Mouse (Mus musculus): ENCODE measurements around the gene Slc6a5.

The Slc6a5 gene

DNA sequence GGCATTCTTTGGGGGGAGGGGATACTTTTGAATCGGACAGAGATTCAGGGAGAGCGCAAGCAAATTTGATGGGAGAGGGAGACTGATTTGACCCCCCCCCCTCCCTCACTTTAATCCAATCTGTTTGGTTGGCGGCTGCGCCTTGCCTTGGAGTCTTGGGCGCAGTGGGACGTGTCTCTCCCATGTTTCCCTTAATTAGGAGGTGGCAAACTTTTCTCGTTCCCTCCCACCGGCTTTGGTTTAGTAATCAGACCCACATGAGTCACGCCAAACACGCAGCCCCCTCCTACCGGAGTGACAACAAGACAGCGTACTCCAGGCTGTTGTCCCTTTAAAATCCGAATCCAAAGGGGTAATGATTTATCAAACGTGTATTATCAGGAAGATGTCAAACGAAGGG is at the start of gene Slc6a5:
Gene Slc6a5 (plus strand): TSS at position 297 of the 400 bp plus-strand sequence.
- DNase-seq, result no peak

DNA sequence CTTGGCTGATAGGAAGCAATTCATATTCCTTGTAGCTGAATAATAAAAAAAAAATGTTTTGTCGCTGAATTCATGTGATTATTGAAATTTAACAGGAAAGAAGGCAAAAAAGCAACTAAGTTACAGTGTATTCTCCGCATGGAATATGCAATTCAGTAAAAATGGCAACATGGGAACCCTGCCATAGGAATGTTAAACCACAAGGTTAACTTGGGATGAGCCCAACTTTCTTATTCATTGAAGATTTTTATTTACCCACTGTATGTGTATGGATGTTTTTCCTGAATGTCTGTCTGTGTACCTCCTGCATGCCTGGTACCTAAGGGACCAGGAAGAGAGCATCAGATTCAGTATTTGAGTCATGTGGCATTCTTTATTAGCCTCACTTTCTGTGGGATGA is 48.8 kb upstream of the Slc6a5 start:
- DNase-seq, result no peak

DNA sequence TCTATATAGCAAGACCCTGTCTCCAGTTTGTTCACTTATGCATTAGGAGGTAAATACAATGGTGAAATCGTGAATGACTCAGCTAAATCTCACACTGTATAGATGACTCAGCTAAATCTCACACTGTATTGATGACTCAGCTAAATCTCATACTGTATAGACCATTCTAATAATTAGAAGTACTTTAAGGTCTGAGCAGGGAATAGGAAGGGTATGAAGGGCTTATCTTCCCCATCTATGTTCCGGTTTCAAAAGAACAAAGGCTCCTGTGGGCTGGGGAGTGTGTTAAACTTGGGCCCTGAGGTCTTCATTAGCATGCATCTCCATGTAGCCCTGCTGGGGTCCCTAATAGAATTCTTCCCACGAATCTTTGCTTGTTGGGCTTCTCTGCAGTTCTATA is 46.2 kb upstream of the Slc6a5 start:
- no peak for DNase-seq

DNA sequence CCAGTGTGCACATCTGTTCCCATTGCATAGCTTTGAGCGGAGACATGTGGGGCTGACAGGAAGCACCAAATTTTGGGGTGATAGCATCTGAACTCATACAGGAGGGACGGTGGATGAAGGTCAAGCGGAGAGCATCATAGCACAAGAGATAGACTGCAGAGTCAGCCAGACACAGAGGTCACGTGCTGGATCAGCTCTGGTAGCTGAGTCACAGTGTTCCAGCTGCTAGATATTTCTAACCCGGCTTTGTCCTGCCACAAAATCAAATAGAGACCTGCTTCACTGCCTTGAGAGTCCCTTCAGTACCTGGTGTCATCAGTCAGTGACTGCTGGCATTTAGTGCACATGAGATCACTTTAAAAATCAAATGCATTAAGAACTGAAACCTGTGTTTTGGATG is 40.3 kb upstream of the Slc6a5 start:
- DNase-seq, result no peak

DNA sequence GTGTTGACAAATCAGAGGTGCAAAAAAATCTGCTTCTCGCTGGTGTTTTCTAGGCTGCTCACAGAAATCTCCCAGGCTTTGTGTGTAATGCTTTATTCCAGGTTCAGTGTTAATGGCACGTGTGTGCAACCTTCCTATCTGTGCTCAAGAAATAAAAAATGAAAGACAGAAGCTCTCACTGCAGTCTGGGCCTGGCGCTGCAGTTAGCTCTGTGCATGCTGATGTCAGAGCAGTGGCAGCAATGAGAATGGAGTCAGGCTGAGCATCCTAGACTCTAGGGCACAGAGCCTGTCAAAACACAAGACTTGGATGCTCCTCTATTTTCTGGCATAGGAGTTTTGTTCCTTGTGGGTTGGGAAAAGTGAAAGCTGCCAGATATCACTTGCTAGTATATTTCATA is 39.7 kb upstream of the Slc6a5 start:
- no peak for DNase-seq

DNA sequence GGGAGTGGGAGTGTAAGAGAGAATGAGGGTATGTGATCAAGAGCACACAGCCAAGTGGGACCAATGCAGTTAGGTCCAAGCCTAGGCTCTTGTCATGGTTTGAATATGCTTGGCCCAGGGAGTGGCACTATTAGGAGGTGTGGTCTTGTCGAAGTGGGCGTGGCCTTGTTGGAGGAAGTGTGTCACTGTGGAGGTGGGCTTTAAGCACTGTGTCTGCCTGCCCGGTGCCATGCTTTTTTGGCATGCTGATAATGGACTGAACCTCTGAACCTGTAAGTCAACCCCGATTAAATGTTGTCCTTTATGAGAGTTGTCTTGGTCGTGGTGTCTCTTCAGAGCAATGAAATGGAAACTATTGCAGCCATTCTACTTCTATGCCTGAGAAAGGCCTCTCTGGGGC is 32.6 kb upstream of the Slc6a5 start:
- DNase-seq, result no peak

DNA sequence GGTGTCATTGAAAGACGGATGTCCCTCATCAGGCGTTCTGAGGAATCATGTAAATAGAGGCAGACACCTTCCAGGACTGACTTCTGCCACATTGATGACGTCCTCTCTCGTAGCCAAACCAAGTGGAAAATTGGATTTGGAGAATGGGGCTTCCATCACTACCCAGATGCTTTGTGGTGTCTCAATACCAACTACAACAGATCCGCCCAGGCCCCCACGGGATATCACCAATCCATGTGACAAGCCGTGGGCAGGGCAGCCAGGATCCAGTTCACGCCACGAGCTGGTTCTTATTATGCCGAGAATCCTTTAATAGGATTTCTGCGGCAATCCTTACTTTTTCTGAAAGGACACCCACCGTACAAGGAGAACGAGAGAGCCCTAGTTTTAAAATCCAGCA is 30.9 kb upstream of the Slc6a5 start:
- DNase-seq, result no peak

DNA sequence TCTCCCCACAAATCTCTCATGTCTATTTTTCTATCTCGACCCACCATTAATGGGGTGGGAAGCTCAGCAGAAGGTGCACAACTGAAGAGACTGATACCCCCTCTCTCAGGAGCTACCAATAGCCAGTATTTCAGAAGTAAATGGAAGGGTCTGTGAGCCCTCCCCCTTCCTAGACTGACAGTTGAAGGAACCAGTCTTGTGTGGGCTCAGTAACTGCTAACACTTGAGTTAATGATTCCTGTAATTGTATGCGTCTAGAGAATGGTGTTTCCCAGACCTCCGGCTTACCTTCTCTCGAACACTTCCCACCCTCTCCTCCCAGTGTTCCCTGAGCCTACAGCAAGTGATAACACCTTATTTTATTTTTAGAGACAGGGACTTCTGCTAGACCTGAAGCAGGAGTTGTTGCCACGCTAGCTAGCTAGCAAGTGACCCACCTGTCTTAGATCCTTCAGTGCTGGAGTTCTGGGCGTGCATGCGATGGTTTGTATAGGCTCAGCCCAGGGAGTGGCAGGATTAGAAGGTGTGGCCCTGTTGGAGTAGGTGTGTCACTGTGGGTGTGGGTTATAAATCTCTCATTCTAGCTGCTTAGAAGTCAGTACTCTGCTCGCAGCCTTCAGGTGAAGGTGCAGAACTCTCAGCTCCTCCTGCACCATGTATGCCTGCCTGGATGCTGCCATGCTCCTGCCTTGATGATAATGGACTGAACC is 29.8 kb upstream of the Slc6a5 start:
- no peak for DNase-seq

DNA sequence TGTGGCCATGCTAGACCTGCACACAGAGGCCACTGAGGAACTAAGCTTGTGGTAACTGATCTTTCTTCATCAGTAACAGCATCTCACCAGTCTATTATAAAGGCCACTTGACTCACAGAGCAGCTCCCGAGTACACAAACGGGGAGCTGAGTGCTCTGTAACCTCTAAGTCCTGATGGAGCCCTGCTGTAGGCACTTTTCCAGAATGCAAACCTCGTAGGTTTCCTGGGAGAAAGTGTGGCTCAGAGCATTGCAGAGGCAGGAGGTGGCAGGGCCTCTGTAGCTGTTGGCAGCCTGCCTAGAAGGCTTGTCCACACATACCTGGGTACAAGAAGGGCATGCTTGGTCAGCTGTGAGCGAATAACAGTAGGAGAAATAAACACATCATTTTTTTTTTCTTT is 27.7 kb upstream of the Slc6a5 start:
- no peak for DNase-seq

DNA sequence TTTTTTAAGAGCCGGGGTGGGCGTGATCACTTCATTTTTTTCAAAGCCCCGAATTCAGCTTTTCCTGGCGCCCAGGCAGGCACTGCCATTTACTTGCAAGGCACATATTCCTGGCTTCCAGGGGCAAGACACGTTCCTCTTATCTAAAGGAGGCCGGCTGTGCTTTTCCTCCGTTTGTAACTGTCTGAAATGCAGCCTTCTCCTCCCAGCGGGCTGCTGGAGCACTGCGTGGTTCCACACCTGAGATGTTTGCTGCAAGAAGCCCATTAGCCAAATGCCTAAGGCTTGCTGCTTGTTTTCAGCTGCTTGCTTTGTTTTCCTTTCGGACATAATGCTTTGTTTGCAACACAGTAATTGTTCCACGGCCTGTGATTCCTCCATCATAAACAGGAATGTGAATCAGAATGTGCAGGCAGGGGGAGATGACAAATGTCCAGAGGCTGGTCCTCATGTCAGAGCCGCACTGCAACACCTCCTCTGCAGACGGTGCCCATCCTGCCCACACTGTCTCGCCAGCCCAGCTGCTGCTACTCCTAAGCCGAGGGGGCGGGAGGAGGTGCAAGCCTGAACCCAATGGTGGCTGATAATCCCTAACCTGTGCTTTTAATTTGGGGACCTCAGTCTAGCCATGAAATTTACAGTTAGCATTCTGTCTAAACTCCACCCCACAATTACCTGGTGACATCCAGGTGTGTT is 27.1 kb upstream of the Slc6a5 start:
- no peak for DNase-seq

DNA sequence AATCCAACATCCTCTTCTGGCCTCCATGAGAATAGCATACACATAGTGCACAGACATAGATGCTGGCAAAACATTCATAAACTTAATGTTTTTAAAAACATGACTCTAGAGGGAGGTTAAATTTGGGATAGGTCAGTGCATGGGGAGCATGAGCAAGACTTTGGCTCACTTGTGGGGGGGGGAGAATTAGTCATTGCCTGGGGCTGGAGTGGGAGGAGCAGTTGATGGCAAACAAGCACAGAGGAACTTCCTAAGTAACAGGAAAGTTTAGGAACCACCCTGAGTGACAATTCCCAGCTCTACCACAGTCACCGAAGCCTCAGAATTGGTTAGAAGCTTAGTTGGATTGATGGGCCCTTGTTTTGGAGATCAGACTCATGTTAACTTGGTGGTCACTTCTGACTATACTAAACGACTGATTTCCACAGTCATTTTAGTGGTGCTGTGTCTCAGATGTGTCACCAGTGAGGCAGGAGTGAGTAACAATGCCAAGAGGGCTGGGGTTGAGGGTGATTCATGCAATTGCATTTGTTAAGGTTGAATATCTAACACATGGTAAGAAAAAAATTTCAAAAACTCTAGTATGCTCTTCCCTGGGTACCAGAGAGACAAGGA is 22.1 kb upstream of the Slc6a5 start:
- no peak for DNase-seq

DNA sequence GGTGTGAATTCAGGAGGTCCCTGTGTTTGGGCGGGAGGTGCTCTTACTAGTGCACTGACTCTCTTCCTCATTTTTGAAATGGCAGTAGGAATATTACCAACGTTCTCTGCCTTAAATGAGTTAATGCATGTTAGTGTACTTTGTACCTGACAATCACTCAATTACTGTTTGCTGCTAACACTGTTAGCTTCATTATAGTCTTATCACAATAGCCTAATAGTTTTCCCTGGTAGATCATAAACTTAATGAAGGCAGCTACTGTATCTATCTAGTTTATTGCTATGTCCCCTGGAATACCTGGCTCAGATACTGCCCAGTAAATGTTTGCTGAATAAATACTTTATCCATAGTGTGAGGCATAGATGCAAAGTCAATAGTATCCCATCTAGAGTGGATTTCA is 15.2 kb upstream of the Slc6a5 start:
- no peak for DNase-seq

DNA sequence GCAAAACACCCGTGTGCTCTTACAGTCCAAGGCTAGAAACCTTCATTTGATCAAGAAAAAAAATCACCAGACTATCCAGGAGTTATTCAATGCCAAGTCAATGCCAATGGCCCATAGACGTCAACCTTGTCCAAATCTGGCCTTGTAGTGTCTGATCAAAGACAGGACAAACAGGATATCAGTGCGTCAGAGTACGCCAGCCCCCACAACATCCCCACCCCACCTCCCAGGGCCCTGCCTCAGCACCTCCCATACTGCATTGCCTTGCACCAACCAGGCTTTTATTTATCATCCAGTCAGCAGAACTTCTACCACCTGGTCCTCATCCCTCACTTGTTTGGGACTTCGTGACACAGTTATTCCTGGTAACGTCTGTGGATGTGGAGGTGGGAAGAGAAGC is 14.7 kb upstream of the Slc6a5 start:
- no peak for DNase-seq

DNA sequence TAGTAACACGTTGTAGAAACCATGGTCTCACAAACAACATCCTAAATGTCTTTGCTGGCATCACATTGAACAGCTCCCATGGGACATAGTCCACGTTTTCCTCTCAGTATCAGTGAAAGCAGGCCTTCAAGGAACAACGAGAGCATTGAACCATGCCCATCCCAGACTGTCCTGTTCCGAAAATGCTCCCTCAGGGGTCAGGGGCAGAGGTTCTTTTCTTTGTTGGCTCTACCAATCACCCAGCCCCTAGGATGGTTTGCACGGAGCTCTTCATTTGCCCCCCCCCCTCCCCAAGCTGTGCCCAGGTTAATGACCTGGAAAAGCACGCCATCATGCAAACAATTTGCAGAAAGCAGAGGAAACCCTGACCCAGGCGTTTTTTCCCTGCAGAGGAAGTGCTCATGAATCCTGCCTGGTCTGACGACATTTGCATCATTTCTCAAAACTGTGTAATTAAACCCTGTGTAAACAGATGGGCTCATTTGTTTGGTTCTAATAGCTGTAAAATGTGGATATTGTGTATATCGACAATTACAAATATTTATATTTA is 7.9 kb upstream of the Slc6a5 start:
- no peak for DNase-seq

DNA sequence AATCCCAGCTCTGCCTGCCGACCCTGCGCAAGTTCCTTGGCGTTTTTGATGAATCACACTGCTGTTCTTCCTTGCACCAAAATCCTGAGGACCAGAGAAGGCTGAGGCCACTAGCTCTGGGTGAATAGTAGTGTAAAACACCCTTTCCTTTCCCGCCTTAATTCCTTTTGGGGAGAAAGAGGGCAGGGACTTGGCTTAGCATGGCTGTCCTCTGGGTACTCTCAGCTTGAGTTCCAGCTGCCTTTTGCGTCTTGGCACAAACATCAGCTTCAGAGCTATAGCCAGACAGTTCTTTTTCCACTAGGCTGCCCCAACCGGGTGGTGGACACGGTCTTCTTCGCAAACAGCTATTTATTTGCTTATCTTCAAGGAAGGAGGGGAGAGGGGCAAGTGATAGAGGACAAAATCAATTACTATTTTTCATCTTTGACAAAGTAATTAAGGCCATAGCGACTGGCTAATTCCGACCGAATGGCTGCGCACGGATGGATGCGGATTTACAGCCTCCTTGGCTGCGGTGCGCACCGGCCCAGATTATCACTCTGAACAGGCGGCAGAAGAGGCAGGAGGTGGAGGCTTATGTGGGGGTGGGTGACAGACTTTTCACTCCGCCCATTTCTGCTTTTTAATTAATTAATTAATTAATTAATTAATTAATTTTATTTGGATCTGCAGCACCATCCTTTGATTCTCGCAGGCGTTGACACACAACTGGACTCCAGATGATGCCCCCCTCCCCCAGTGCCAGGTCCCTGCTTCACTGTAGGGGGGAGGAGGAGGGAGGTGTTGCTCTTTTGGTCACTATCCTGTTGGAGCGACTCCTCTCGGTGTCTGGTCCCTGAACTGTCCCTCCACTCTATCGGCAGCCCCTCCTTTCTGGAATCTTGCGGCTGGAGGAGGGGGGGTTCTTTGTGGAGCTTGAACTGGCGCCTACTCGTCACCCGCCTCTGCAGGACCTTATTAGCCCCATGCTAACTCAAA is 2.5 kb upstream of the Slc6a5 start:
- DNase-seq, result no peak

DNA sequence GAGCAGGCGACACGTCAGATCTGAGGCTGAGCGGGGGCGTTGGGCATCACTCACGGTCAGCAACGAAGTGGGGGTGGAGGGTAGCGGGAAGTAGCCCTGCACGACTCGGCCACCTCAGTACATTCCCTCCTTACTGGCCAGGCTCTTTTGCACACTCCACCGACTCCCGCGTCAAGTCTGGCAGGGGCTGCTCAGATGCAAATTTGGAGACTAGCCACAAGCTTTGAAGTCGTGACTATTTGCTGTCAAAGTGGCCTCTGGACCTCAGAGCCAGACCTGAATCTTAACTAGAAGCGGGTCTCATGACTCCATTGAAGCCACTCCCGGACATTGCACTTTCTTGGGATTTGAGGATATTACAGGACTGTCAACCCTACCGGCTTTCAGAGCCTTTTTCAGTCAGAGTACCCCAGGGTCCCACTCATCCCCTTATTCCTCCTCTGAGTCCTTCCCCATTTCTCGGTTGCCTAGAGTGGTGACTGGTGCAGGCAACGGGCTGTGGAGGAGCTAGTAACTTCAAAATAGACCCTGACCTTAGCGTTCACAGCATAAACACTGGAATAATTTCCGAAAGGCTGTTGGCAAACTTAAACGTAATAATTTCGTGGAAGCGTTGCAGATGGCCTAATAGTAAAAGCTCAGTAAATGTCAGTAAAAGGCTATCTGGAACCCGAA is 1.6 kb upstream of the Slc6a5 start:
- DNase-seq, result no peak

DNA sequence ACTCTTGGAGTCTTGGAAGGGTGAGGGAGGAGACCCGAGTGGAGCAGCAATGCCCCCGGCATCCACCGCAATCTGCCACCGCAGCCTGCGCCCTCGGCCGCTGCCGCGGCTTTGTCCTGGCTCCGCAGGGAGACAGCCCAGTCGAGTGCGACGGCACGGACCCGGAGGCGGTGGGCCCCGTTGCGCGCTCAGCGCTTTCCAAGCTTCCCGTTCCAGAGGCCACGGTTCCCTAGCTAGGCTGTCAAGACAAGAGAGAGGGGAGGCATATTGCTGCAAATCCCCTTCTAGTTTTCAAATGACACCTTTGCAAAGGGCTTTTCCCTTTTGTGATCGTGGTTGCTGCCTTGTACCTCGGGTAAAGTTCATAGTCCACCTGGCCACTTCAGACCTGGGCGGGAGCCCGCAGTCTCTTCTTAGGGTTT is 945 bp upstream of the Slc6a5 start:
- no peak for DNase-seq

DNA sequence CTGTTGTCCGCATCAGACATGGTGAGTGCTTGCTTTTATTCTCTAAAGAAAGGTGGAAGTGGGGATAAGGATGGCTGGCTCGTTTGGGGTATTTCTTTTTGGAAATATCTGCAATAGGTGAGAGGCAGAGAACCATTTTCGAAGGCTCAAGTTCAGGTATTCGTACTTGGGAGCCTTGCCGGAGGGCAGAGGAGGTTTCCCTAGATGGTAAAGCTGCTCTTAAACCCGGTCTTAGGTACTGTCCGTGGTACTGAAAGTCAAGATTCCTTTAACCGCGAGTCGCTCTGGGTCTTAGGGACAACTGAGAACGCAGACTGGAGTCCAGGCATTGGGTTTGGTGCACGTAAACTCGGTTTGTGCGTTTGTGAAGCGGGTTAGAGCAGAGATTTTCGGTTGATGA is 415 bp downstream of the Slc6a5 start:
- DNase-seq, result no peak

DNA sequence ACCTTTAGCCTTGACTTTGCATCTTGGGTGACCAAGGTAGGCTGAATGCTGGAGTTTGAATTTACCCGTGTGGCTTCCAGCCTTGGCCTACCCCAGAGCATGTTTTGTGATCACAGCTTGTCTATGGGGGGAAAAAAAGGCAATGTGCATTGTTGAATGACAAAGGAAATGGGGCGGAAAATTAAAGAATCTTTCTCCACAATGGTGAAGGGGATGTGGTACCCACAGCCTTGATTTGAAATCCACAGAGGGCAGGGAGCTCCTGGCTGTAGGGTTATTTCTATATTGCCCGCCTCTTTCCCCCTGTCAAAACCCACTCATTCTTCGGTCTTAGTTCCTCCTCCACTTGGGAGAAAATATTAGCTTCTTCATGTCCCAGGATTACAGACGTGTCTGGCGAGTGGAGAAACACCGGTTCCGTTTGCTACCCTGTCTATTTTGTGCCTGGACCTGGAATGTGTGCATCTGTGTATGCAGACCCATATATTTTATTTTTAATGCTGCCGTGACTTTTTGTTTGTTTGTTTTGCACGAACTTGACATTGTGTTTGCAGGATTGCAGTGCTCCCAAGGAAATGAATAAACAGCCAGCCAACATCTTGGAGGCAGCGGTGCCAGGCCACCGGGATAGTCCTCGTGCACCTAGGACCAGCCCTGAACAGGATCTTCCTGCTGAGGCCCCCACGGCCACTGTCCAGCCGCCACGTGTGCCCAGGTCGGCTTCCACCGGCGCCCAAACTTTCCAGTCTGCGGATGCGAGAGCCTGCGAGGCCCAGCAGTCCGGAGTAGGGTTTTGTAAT is 1.4 kb downstream of the Slc6a5 start:
- DNase-seq, result no peak

DNA sequence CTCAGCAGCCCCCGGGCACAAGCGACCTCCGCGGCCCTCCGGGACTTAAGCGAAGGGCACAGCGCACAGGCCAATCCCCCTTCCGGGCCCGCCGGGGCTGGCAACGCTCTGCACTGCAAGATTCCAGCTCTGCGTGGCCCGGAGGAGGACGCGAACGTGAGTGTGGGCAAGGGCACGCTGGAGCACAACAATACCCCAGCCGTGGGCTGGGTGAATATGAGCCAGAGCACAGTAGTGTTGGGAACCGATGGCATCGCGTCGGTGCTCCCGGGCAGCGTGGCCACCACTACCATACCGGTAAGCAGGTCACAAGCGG is 2.0 kb downstream of the Slc6a5 start:
- no peak for DNase-seq

DNA sequence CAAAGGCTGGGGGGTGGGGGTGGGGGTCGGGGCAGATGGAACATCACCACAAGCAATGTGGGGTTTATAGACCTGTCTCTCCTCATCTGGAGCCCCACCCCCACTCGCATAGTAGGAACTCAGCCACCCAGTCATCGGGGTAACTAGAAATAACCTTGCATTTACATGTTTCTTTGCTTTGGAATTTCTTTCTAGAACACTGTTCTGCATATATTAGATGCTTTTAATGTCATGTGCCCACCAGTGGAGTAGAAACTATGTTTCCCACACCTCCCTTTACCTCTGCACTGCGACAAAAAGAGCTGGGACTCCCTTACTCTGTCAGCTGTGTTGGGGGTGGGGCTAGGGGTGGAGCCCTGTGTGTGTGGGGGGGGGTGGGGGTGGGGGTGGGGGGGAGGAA is 3.2 kb downstream of the Slc6a5 start:
- DNase-seq, result no peak

Measured in thymus, adult 18-20 months (tissue).